Mouse (Mus musculus): ENCODE measurements around the gene Ticrr. TPM values are rescaled to one million over a fixed set of nuclear protein-coding genes. Genes with fewer than 3 reads are reported as not detected.

Gene Ticrr
- polyA plus RNA-seq, 1 experiment from 2014 or later = 7.7 TPM

- Histone ChIP-seq H3K4me1 (replicated peaks) (no peaks in the 10 kb centered on the region), H3K27ac (ENCODE audit: poor library complexity, severe bottlenecking) (no peak overlapping the region), H3K4me2 (no peak overlapping the region), H3K9ac (no peak overlapping the region), H3K36me3 (peaks cover under 1% of the 10 kb centered on the region; the same call in 1 of the 2 replicates), H3K27me3 (replicated peaks) (peaks cover 32% of the 10 kb centered on the region), H3K4me3 (no peak overlapping the region), H3K9me3 (replicated peaks) (no peaks in the 10 kb centered on the region)
- ATAC-seq (ENCODE audit: insufficient number of reproducible peaks, low FRiP score) = no peak
- 74% methylated on average over 13 of the region's 13 CpGs for WGBS
These were observed 71.4 kb downstream of the Ticrr start for GRCm38 (mm10) chr7:79731438-79731837.

GRCm38 (mm10) chr7:79732622-79733021, 72.6 kb downstream of the Ticrr start, which contains the start of gene Plin1:
Gene Plin1 (minus strand): TSS chr7:79732903.
- Histone ChIP-seq H3K27me3 (replicated peaks) (peaks cover 32% of the 10 kb centered on the region), H3K36me3 (peaks cover 6% of the 10 kb centered on the region; the same call in 1 of the 2 replicates), H3K27ac (ENCODE audit: poor library complexity, severe bottlenecking) (no peak within 1 kb of the TSS), H3K4me1 (replicated peaks) (no peaks in the 10 kb centered on the region), H3K4me2 (no peak within 1 kb of the TSS), H3K9ac (no peak within 1 kb of the TSS), H3K9me3 (replicated peaks) (no peaks in the 10 kb centered on the region), H3K4me3 (no peak within 1 kb of the TSS)
- WGBS = 60% methylated on average over 4 of the region's 4 CpGs
- no peak for ATAC-seq (ENCODE audit: insufficient number of reproducible peaks, low FRiP score)

- ATAC-seq (ENCODE audit: insufficient number of reproducible peaks, low FRiP score) = no peak
- peaks cover 25% of the 10 kb centered on the region for H3K27me3 ChIP-seq (replicated peaks)
- H3K4me3 ChIP-seq = no peak overlapping the region
- no peak overlapping the region for H3K9ac ChIP-seq
- H3K36me3 ChIP-seq = peaks cover 11% of the 10 kb centered on the region; the same call in 1 of the 2 replicates
- H3K4me2 ChIP-seq = no peak overlapping the region
- WGBS = 75% methylated on average over 8 of the region's 8 CpGs
- H3K27ac ChIP-seq (ENCODE audit: poor library complexity, severe bottlenecking) = no peak overlapping the region
- H3K4me1 ChIP-seq (replicated peaks) = no peaks in the 10 kb centered on the region
- H3K9me3 ChIP-seq (replicated peaks) = no peaks in the 10 kb centered on the region
These were observed 74.6 kb downstream of the Ticrr start for GRCm38 (mm10) chr7:79734563-79734962.

GRCm38 (mm10) chr7:79736511-79736910, 76.5 kb downstream of the Ticrr start:
- no peak overlapping the region for H3K9ac ChIP-seq
- H3K4me3 ChIP-seq = no peak overlapping the region
- peaks cover 12% of the 10 kb centered on the region; the same call in 1 of the 2 replicates for H3K36me3 ChIP-seq
- no peaks in the 10 kb centered on the region for H3K9me3 ChIP-seq (replicated peaks)
- no peaks in the 10 kb centered on the region for H3K4me1 ChIP-seq (replicated peaks)
- H3K27ac ChIP-seq (ENCODE audit: poor library complexity, severe bottlenecking) = no peak overlapping the region
- ATAC-seq (ENCODE audit: insufficient number of reproducible peaks, low FRiP score) = no peak
- H3K27me3 ChIP-seq (replicated peaks) = peaks cover 11% of the 10 kb centered on the region
- WGBS = 85% methylated on average over 14 of the region's 14 CpGs
- no peak overlapping the region for H3K4me2 ChIP-seq

- no peak for ATAC-seq (ENCODE audit: insufficient number of reproducible peaks, low FRiP score)
- WGBS = 91% methylated on average over 2 of the region's 2 CpGs
- Histone ChIP-seq H3K4me3 (no peak overlapping the region), H3K27ac (ENCODE audit: poor library complexity, severe bottlenecking) (no peak overlapping the region), H3K9ac (no peak overlapping the region), H3K9me3 (replicated peaks) (no peaks in the 10 kb centered on the region), H3K36me3 (peaks cover 12% of the 10 kb centered on the region; the same call in 1 of the 2 replicates), H3K4me1 (replicated peaks) (0 out of 2 replicates have a peak, but pooled peaks cover 3% of the 10 kb centered on the region), H3K4me2 (no peak overlapping the region), H3K27me3 (replicated peaks) (no peaks in the 10 kb centered on the region)
These were observed 78.9 kb downstream of the Ticrr start for GRCm38 (mm10) chr7:79738913-79739312.

- Histone ChIP-seq H3K36me3 (peaks cover 12% of the 10 kb centered on the region; the same call in 1 of the 2 replicates), H3K4me2 (no peak overlapping the region), H3K4me3 (no peak overlapping the region), H3K9ac (no peak overlapping the region), H3K9me3 (replicated peaks) (no peaks in the 10 kb centered on the region), H3K4me1 (replicated peaks) (0 out of 2 replicates have a peak, but pooled peaks cover 3% of the 10 kb centered on the region), H3K27me3 (replicated peaks) (no peaks in the 10 kb centered on the region), H3K27ac (ENCODE audit: poor library complexity, severe bottlenecking) (no peak overlapping the region)
- ATAC-seq (ENCODE audit: insufficient number of reproducible peaks, low FRiP score) = no peak
- WGBS = 78% methylated on average over 4 of the region's 4 CpGs
These were observed 80.3 kb downstream of the Ticrr start for GRCm38 (mm10) chr7:79740279-79740678.

- Histone ChIP-seq H3K9me3 (replicated peaks) (no peaks in the 10 kb centered on the region), H3K4me3 (peak overlapping the region; percentile 78), H3K27me3 (replicated peaks) (no peaks in the 10 kb centered on the region), H3K4me2 (peak overlapping the region; percentile 95), H3K9ac (peak overlapping the region; percentile 78), H3K4me1 (replicated peaks) (0 out of 2 replicates have a peak, but pooled peaks cover 3% of the 10 kb centered on the region), H3K36me3 (peaks cover 8% of the 10 kb centered on the region; the same call in 1 of the 2 replicates), H3K27ac (ENCODE audit: poor library complexity, severe bottlenecking) (no peak overlapping the region)
- no peak for ATAC-seq (ENCODE audit: insufficient number of reproducible peaks, low FRiP score)
- WGBS = 20% methylated on average over 11 of the region's 11 CpGs
These were observed 82.3 kb downstream of the Ticrr start for GRCm38 (mm10) chr7:79742277-79742658.

- Histone ChIP-seq H3K4me3 (peak within 1 kb of the TSS; percentile 78), H3K27ac (ENCODE audit: poor library complexity, severe bottlenecking) (no peak within 1 kb of the TSS), H3K27me3 (replicated peaks) (no peaks in the 10 kb centered on the region), H3K9ac (peak within 1 kb of the TSS; percentile 78), H3K9me3 (replicated peaks) (no peaks in the 10 kb centered on the region), H3K36me3 (peaks cover 4% of the 10 kb centered on the region; the same call in 1 of the 2 replicates), H3K4me2 (peak within 1 kb of the TSS; percentile 95), H3K4me1 (replicated peaks) (0 out of 2 replicates have a peak, but pooled peaks cover 3% of the 10 kb centered on the region)
- ATAC-seq (ENCODE audit: insufficient number of reproducible peaks, low FRiP score) = peak; percentile 75; the same call in 1 of the 2 replicates
- 3% methylated on average over 46 of the region's 46 CpGs for WGBS
These were observed 82.9 kb downstream of the Ticrr start, which contains the start of the genes Pex11a and Wdr93 for GRCm38 (mm10) chr7:79742659-79743536. Gene Pex11a (minus strand): TSS chr7:79743131. Gene Wdr93 (plus strand): TSS chr7:79743163.

GRCm38 (mm10) chr7:79744051-79744450, 84.1 kb downstream of the Ticrr start:
- ATAC-seq (ENCODE audit: insufficient number of reproducible peaks, low FRiP score) = no peak
- H3K9me3 ChIP-seq (replicated peaks) = no peaks in the 10 kb centered on the region
- 0 out of 2 replicates have a peak, but pooled peaks cover 3% of the 10 kb centered on the region for H3K4me1 ChIP-seq (replicated peaks)
- peaks cover 4% of the 10 kb centered on the region; the same call in 1 of the 2 replicates for H3K36me3 ChIP-seq
- H3K4me3 ChIP-seq = no peak overlapping the region
- no peak overlapping the region for H3K9ac ChIP-seq
- 86% methylated on average over 9 of the region's 9 CpGs for WGBS
- no peaks in the 10 kb centered on the region for H3K27me3 ChIP-seq (replicated peaks)
- H3K4me2 ChIP-seq = no peak overlapping the region
- no peak overlapping the region for H3K27ac ChIP-seq (ENCODE audit: poor library complexity, severe bottlenecking)

- no peak for ATAC-seq (ENCODE audit: insufficient number of reproducible peaks, low FRiP score)
- Histone ChIP-seq H3K27ac (ENCODE audit: poor library complexity, severe bottlenecking) (no peak overlapping the region), H3K4me2 (no peak overlapping the region), H3K27me3 (replicated peaks) (no peaks in the 10 kb centered on the region), H3K4me3 (no peak overlapping the region), H3K4me1 (replicated peaks) (0 out of 2 replicates have a peak, but pooled peaks cover 3% of the 10 kb centered on the region), H3K9me3 (replicated peaks) (no peaks in the 10 kb centered on the region), H3K9ac (no peak overlapping the region), H3K36me3 (peaks cover under 1% of the 10 kb centered on the region; the same call in 1 of the 2 replicates)
- 79% methylated on average over 5 of the region's 5 CpGs for WGBS
These were observed 84.6 kb downstream of the Ticrr start for GRCm38 (mm10) chr7:79744585-79744984.

GRCm38 (mm10) chr7:79747659-79748058, 87.7 kb downstream of the Ticrr start:
- Histone ChIP-seq H3K4me1 (replicated peaks) (0 out of 2 replicates have a peak, but pooled peaks cover 3% of the 10 kb centered on the region), H3K27ac (ENCODE audit: poor library complexity, severe bottlenecking) (no peak overlapping the region), H3K36me3 (no peaks in the 10 kb centered on the region), H3K9ac (no peak overlapping the region), H3K27me3 (replicated peaks) (no peaks in the 10 kb centered on the region), H3K9me3 (replicated peaks) (no peaks in the 10 kb centered on the region), H3K4me3 (no peak overlapping the region), H3K4me2 (no peak overlapping the region)
- 63% methylated on average over 6 of the region's 6 CpGs for WGBS
- no peak for ATAC-seq (ENCODE audit: insufficient number of reproducible peaks, low FRiP score)
